In genomic region chr3:84004330-84005090, GRCm38 (mm10) we compare ENCODE assay signal across 16 mouse cellular contexts. TPM values are rescaled to one million over a fixed set of nuclear protein-coding genes. Genes with fewer than 3 reads are reported as not detected.
DNase-seq lines count a peak whose midpoint lies in the region; ATAC-seq and TF ChIP-seq lines count a peak whose summit lies in the region.
"Had no signal": no experiment of that assay in that cellular context is flagged by ENCODE, and none has a peak within 500 bp of the region (broad histone marks: within the 10 kb centered on the region; RNA-seq: fewer than 3 reads in every experiment).

No protein-coding gene starts in this region.

- no peak overlapping the region for H3K4me3 ChIP-seq in kidney, embryonic 14.5 days (ENCODE audit: low read length)
- no peak overlapping the region for H3K4me3 ChIP-seq in lung, postnatal 0 days (ENCODE audit: low read depth, low read length)
- H3K4me3 ChIP-seq: forebrain, embryonic 12.5 days; gastrocnemius, adult 2 months; heart, adult 2 months had no signal

- no peak for TF ChIP-seq CTCF in lung, postnatal 0 days (IDR thresholded peaks at IDR 0.05)

- H3K27ac ChIP-seq in kidney, embryonic 14.5 days (ENCODE audit: low read depth, low read length), result peak overlapping the region; percentile 55; the same call in 1 of the 2 replicates
- no peak overlapping the region for H3K27ac ChIP-seq in lung, postnatal 0 days (ENCODE audit: low read length)
- H3K27ac ChIP-seq: forebrain, embryonic 12.5 days; gastrocnemius, adult 2 months; heart, adult 2 months; hindbrain, embryonic 14.5 days had no signal

- no peak for DNase-seq in kidney, postnatal 25 days
- DNase-seq in lung, postnatal 0 days (ENCODE audit: low spot score), result peak; percentile 70
- DNase-seq in lung, postnatal 4 days, result no peak
- peak; percentile 33 for DNase-seq in fibroblast of lung, adult 2 months (ENCODE audit: low read depth)
- DNase-seq in ovary, postnatal 14 days (ENCODE audit: low spot score), result no peak
- DNase-seq in T-cell, adult 2 months (ENCODE audit: low spot score), result no peak
- DNase-seq: cerebellum, adult 11-12 months; gastrocnemius, adult 2 months; heart, adult 2 months; heart, postnatal 10 days; kidney, adult 11 months; lung, postnatal 10 days had no signal

- peaks cover 29% of the 10 kb centered on the region for H3K4me1 ChIP-seq in kidney, embryonic 14.5 days (ENCODE audit: control insufficient read depth, insufficient read depth, low read length)
- peaks cover 5% of the 10 kb centered on the region; the same call in 1 of the 2 replicates for H3K4me1 ChIP-seq in lung, postnatal 0 days (ENCODE audit: insufficient read depth, low read depth, low read length)

- H3K9me3 ChIP-seq in kidney, embryonic 14.5 days (ENCODE audit: control insufficient read depth, low read length), result no peaks in the 10 kb centered on the region
- H3K9me3 ChIP-seq in lung, postnatal 0 days (ENCODE audit: low read length), result no peaks in the 10 kb centered on the region
- H3K9me3 ChIP-seq: forebrain, embryonic 12.5 days had no signal

- H3K4me2 ChIP-seq in kidney, embryonic 14.5 days (replicated peaks; ENCODE audit: low read depth, low read length), result no peak overlapping the region
- H3K4me2 ChIP-seq in lung, postnatal 0 days (replicated peaks; ENCODE audit: low read depth, low read length), result no peak overlapping the region
- H3K4me2 ChIP-seq: forebrain, embryonic 12.5 days; hindbrain, embryonic 14.5 days; midbrain, embryonic 11.5 days had no signal

- 21% methylated on average over 2 of the region's 2 CpGs for WGBS in kidney, embryonic 14.5 days
- 68% methylated on average over 2 of the region's 2 CpGs for WGBS in lung, postnatal 0 days

- peaks cover 3% of the 10 kb centered on the region; the same call in 1 of the 2 replicates for H3K36me3 ChIP-seq in kidney, embryonic 14.5 days (ENCODE audit: control insufficient read depth, insufficient read depth, low read length)
- H3K36me3 ChIP-seq in lung, postnatal 0 days (ENCODE audit: insufficient read depth, low read length), result no peaks in the 10 kb centered on the region

- no peaks in the 10 kb centered on the region for H3K27me3 ChIP-seq in kidney, embryonic 14.5 days (ENCODE audit: control insufficient read depth, insufficient read depth, low read length)
- no peaks in the 10 kb centered on the region for H3K27me3 ChIP-seq in lung, postnatal 0 days (replicated peaks; ENCODE audit: insufficient read depth, low read length)
- H3K27me3 ChIP-seq: forebrain, embryonic 12.5 days had no signal

- H3K9ac ChIP-seq in kidney, embryonic 14.5 days (ENCODE audit: low read depth, low read length), result no peak overlapping the region
- H3K9ac ChIP-seq in lung, postnatal 0 days (replicated peaks; ENCODE audit: low read depth), result no peak overlapping the region
- H3K9ac ChIP-seq: forebrain, embryonic 12.5 days; hindbrain, embryonic 14.5 days had no signal

- no peak for TF ChIP-seq EP300 in lung, postnatal 0 days (IDR thresholded peaks at IDR 0.05)

- peak; percentile 68; the same call in 1 of the 2 replicates for ATAC-seq in kidney, embryonic 14.5 days (ENCODE audit: low FRiP score, low TSS enrichment)
- peak; percentile 48; the same call in 1 of the 2 replicates for ATAC-seq in lung, postnatal 0 days

RNA-seq across cellular contexts. Expression of gene Tmem131l, which starts 35.5 kb away (rescaled TPM):
- 45.3 and 53.1 TPM in 2 replicates for polyA plus RNA-seq in kidney, embryonic 14.5 days (2014; fragmentation: Nextera tagmentation; extraction: Ambion mirVana)
- 18.4 and 21.3 TPM in 2 replicates for polyA plus RNA-seq in lung, postnatal 0 days (2015; fragmentation: Nextera tagmentation; extraction: Ambion mirVana)

Comparison
In these comparisons a context has a peak if more than half of its experiments do, and no peak if none do; other contexts are left out.
1. DNase-seq: peak in lung, postnatal 0 days (single experiment) and fibroblast of lung, adult 2 months (single experiment); none in kidney, postnatal 25 days (0 of 2), lung, postnatal 4 days (0 of 2), ovary, postnatal 14 days (single experiment) and T-cell, adult 2 months (single experiment).